Mouse (Mus musculus) lung, postnatal 4 days (tissue): Measurements from ENCODE around the gene Srpr.

ENCODE experiments used
- DNase-seq, 2 experiments: peaks; one replicate each; pipeline ENCODE4 v3.0.0; 2021

The Srpr gene

DNA sequence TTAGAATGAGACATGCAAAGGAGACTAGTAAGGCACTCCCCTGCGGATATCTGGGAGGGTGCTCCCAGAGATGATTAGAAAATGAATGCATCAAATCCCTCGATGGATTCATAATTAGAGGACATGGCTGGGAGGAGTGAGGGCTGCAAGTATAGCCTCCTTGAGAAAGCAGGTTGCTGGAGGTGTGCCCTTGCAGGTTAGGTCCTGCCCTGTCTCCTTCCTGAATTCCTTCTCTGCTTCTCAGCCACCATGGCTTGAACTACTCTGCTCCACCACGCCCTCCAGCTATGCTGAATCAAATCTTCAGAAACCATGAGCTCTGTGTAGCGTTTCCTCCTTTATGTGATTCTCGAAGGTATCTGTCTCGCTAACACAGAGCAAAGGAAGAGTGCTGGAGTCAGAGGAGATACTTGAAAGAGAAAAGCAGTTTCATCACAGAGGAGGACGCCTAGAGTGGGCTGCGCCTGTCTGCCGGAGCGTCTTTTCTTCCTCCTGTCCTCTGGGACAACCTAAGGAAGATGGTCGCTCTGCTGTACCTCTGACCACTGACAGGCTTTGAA, 6.9 kb upstream of the Srpr start:
- no peak for DNase-seq

DNA sequence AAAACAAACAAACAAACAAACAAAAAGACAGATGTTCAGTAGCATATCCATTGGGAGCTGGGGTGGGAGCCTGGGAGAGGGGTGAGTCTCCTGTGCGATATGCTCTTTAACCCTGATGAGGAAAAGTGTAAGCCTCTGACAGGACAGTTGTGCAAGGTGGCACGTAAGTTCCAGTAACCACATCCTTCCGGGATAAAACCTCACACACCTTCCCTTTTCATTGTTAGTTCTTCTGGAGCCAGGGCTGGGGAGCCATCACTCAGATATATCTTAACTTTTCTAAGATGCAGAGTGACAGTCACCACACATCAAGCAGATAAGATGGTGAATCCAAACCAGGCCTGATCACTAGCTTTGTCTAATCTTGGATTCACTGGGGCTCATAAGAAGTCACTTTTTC, 5.9 kb upstream of the Srpr start:
- DNase-seq = no peak

DNA sequence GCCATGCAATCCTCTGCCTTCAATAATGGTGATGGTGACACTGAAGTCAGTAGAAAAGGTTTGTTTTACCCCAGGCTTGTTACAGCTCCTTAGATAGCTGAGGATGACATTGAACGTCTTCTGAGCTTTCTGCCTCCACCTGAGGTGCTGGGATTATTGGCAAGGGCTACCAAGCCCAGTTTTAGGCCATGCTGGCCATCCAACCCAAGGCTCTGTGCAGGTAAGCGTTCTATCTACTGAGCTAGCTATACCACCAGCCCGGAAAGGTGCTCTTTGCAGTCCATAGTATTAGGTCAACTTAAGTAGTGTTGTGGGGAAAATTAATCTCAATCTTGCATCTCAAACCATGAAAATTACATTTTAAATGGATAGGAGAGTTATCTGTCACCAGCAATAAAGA, 2.4 kb upstream of the Srpr start:
- DNase-seq = no peak

DNA sequence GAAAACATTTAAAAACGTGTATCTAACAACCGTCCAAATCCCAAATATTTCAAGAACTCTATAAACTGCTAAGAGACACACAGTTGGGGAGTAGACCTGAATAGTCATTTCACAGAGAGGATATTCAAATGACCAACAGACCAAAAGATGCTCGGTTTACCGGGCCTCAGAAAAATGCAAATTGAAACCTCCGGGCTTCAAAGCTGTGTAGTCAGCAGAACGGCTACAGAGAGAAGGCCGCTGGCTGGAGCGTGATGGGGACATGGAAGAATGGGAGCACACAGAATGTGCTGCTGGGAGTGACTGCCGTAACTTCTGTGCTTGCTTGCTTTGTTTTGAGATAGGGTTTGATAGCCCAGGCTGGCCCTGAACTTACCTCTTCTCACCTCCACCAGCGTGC, 1.6 kb upstream of the Srpr start:
- DNase-seq = no peak

DNA sequence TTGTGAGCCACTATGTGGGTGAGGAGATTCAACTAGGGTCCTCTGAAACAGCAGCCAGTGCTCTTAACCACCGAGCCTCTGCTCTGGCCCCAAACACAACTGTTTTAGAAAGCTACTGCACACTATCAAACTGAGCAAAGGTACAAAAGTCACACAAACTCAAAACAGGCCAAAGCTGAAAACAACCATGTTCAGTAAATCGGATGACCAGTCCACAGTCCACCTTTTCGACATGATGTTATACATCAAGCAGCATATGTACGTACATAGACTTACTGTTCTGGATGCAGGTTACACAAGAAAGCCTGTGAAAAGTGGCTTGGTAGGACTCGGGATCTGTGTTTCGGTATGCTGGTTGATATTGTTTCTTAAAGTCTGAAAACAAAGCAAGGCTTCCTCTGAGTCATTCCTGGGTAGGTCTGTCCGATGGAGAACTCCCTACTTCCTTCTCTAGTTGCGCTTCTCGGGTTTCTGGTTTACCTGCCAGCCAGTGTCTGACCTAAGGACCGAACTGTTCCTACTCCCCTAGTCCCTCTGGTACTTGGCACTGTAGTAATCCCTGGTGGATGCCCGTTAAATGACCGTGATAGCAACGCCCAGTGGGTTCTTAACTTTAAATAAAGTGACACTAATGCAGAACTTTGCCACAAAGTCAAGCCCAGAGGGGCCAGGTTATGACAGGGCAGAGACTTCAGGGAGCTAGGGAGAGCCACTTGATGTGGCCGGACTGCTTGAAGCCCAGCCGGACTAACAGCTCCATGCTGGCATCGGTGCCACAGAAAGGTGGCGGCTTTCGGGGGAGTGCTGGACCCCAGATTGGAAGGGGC, 817 bp upstream of the Srpr start:
- DNase-seq = no peak

DNA sequence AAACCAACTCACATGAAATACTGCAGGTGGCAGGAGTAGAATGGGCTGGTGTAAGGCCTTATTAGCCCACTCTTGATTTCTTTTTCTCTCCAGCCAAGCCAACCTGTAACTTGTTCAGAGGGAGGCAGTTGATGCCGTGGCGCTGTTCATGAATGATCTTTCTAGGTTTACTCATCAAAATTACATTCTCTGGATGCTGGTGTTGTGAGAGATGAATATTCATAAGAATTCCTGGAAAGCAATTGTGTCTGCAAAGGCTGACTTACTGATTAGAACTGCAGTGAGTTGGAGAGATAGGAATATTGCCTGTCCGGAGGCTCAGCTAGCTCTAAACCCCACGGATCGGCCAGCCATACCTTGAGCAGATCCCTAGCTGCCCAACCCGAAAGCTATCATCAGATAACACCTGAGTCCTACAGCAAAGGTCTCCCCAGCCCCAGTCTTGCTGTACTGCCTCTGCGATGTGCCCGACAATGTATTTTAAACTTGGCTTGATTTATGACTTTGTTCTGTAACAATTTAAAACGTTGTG, 620 bp downstream of the Srpr start:
- DNase-seq = no peak

DNA sequence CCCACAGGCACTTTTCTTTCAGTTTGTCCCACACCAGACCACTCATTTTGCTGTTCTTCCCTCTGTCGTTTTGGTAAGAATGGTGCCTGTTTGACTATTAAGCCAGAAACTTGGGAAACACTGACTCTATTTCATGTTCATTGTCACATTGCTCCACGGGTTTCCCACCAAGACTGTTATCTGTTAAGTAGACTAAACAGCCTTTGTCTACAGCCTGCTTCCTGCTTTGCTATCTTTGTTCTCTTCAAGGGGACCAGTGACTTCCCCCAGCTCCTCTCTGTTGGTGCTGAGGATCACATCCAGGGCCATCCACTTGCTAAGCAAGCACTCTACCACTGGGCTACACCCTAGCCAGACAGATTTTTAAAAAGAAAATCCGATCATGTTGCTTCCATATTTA, 3.6 kb downstream of the Srpr start:
- no peak for DNase-seq

DNA sequence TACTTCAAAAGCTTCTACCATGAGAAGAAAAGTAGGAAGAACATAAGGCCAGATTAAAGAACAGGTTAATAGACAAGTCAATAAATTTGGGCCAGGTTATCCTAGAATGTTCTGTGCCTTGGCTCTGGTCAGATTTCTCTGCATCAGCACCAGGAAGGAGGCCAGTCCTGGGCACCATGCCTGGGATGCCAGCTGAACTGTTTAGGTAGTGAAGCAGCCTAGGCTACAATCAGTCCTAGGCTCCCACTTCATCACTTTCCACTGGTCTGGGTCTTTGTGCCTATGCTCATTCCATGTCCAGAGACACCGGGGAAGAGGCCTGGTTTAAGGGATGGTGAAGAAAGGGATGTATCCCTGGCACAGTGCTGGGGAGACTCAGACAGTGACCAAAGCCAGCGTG, 4.4 kb downstream of the Srpr start:
- DNase-seq = no peak

DNA sequence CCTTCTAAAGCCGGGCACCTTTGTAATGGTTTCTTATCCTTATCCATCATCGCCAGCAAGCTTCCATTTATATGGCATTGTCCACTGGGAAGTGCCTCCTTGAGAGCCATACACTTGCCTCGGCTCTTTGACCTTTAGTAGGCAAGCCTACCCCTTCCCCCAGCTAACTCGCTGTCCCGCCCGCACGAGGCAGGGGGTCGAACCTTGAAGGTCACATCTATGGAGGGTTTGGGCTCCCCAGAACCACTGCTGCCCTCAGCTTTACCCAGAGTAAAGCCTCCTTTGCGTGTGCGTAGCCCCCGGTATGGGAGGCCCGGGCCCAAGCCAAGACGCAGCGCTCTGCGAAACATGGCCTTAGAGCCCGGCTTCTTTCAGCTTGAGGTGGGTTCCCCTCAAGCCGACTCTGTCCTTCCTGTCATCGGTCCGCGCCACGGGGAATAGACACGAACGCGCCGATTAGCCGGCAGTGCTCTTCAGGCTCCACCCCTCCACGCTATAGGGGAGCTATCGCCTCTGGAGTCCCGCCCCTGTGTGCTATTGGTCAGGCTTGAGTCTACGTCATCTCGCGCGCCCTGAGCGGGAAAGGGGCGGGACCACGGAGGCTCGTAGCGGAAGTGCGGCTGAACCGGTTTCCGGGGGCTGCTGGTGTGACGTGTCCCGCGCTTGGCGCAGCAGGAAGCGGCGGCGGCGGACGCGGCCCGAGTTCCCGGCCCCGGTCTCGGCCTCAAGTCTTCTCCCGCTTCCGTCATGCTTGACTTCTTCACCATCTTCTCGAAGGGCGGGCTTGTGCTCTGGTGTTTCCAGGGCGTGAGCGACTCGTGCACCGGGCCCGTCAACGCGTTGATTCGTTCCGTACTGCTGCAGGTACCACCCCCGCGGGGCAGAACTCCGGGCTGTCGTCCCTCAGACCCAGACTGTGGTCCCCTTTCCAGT, 10.8 kb downstream of the Srpr start, which contains the start of gene Foxred1:
Gene Foxred1, minus strand, starts transcription at position 514 of the 933 bp plus-strand sequence.
- DNase-seq = peak; percentile 99

DNA sequence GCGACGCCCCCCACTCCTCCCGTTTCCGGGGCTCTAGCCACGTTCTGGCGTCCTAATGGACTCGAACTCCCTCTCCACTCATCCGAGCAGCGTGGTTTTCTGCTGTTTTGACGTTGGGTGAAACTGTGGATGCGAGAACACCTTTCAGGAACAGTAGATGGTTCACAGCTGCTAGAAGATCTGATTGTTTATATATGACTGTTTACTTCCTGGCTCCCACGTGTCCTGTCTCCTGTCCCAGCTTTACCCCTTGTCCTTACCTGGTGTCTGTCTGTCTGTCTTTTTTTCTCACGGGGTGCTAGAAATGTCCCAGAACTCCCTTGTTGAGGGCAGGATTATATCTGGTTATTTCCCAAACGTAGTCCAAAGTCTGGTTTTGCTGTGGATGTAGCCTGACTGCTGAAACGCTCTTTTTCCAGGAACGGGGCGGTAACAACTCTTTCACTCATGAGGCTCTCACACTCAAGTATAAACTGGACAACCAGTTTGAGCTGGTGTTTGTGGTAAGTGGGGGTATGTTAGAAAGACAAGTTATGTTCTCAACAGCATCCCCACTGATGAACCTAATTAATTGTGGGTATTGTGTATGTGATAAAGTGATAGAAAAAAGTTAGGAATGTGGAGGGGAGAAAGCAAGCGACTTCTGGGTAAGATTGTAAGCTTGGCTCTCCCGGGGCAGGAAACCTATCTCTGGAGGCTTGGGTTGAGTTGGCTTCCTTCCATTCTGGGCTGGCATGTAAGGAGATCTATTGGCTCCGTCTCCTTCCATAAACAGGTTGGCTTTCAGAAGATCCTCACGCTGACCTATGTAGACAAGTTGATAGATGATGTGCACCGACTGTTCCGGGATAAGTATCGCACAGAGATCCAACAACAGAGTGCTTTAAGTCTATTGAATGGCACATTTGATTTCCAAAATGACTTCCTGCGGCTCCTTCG, 11.9 kb downstream of the Srpr start:
- no peak for DNase-seq

DNA sequence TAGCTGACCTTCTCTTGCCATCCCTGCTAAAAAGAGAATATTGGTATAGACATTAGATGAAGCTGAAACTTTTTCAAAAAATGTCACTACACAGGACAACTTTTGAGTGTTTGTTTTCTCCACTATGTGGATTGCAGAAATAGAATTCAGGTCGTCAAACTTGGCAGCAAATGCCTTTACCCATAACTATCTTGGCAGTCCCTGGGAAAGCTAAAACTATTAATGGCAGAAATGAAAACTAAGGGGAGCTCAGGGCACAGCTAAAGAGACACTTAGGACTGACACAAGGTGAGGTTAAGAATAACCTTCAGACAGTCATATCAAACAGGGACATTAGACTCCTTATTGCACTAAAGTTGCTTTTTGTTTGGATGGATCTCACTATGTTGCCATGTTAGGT, 18.0 kb downstream of the Srpr start:
- DNase-seq = no peak

DNA sequence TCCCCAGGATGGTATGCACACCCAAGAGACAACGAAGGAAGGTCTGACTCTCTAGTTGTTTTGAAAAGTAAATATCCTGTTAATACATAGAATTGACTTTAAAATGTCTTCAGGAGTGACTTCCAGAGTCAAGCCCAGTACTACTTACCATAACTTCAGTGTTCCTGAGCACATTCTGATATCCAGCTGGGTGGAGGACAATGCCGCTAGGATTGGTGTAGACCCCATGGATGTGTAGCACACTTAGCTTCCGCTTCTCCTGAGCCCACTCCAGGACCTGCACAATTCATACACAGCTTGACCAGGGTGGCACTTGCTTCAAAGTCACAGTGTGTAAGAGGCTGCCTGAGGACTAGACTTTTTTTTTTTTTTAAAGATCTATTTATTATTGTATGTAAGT, 23.5 kb downstream of the Srpr start:
- DNase-seq = no peak

DNA sequence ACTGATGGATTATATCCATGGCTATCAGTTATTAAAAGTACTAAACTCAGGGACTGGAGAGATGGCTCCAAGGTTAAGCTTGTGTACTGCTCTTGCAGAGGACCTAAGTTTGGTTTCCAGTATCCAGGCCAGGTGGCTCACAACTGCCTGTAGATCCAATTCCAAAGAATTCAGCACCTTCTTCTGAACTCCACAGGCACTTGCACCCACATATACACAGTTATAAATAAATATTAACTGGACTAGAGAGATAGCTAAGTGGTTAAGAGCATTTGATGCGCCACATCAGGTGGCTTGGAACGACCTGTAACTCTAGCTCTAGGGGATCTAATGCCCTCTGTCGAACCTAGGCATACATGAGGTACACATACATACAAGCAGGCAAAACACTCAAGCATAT, 28.7 kb downstream of the Srpr start:
- DNase-seq = no peak

DNA sequence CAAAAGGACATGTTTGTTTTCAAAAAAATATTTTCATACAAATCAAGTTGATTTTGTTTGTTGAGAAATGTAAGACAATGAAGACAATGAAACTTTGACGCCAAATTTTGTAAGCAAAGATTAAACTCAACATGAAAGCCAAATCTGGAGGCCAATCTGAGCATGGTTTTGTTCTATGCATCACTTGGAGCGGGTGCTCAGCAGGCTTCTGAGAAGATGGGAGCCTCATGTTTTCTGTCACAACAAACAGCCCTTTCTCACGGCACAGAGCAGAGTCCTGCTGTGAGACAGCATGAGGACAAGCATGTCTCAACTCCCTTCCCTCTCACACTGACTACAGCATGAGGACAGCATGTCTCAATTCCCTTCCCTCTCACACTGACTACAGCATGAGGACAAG, 36.0 kb downstream of the Srpr start:
- no peak for DNase-seq

DNA sequence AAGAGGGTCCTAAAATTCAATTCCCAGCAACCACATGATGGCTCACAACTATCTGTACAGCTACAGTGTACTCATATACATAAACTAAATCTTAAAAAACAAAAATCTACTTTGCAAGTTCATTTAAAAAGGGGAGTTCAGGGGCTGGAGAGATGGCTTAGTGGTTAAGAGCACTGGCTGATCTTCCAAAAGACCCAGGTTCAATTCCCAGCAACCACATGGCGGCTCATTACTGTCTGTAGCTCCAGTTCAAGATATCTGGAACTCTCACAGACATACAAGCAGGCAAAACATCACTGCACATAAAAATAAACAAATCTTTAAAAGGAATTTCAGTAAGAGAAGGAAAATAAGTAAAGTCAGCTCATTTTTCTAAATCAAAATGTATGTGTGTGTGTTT, 38.4 kb downstream of the Srpr start:
- no peak for DNase-seq

DNA sequence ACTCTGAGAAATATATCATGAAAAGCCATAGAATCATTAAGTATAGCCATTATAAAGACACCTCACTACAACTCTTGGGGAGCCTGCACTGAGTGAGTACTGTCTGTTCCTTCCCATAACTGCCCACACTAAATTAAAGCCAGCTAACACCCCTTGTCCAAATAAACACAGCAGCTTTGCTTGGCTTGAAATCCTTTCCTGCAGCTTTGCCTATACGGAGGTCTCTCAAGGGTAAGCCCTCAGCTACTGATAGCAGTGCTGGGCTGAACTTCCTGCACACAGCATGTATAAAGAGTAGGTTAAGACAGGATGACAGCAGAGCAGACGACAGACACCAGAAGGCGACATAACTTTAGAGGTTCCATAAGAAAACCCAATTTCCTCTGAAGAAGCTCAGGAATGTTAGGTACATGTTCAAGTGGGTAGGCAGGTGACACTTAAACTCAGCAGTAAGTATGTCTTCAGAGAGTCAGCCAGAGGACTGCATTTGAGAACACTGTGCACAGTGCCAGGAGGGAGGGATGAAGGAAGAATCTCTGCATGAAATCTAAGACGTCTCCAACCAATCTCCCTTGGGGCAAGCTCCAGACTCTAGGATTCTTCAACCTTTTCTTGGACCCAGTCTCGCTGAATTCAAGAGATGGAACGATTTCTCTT, 39.1 kb downstream of the Srpr start:
- peak in 1 of 2 experiments; percentile 14 for DNase-seq

DNA sequence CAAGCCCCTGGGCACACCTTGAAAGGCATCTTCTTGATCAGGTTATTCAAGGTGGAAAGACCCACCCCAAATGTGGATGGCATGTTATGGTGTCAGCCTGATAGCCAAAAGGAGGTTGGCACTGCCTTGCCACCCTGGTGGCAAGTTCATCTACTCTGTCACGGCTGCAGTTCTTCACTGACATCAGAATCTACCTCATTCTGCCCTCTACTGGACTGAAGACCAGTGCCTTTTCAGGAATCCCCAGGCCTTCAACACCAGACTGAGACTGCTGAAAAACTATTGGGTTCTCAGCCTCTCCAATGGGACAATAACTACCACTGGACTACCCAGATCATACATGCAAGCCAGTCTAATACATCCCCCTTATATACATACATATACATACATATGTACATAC, 39.8 kb downstream of the Srpr start:
- no peak for DNase-seq

DNA sequence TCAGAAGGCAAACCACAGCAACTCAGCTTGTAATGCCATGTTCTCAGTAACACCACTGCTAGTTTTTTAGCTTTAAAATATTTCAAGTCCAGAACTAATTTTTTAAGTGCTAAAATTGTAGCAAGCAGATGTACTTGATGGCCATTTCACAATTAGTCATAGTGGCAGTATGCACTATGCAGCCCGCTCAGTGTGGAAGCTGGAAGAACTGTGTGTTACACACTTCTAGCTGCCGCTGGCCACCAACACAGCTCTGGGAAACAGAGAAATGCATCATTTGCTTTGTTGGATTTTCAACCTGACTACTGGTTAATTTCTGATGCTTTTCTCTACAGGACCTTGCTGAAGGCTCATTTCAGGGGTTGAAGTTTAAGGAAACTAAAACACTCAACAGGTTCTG, 47.4 kb downstream of the Srpr start:
- DNase-seq = no peak

DNA sequence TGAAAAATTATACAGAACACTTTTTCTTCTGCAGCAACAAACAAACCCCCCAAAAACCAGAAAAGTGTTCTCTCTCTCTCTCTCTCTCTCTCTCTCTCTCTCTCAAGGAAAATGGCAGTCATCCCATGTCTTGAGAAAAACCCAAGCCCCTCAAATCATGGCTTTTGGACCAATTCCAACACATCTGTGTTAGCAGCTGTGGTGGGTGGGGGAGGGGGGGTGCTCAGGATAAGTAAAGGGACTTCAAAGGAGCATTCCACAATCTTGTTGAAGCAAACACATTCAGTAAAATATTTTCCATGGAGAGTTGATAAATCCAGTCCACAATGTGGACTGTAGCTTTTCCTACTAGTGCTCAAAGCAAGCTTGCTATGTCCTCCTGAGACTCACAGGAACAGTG, 49.5 kb downstream of the Srpr start:
- DNase-seq = no peak

DNA sequence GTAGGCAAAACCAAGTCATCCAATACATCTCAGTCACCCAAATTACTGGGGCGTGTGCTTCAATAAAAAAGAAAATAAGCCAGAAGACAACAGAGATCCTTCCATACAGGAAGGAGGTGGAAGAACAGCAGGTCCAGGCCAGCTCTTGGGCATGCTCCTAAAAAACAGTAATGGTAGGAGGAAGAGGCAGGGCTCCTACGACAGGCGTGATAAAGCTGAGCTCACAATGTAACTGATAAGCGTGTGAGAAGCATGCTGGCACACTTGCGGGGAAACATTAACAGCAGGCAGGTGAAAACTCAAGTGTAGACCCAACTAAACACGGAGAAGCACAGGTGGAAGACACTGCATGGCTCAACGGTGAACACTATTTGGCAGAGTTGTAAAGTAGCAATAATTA, 57.4 kb downstream of the Srpr start:
- no peak for DNase-seq

DNA sequence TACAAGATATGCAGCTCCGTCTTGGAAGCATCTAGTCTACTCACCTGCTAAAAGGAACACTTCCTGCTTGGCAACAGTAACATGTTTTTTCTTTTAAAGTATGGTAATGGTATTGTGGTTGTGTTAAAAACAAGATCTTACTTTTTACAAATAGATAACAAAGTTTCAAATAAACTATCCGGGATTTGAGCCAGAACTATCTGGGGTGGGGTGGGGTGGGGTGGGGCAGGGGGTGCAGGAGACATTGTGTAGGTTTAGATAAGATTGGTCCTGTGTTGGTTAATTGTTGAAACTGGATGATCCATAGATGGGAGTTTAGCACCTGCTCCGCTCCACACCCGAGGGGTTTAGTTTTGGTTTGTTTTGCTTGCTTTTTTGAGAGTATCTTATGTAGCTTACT, 62.4 kb downstream of the Srpr start:
- DNase-seq = no peak

DNA sequence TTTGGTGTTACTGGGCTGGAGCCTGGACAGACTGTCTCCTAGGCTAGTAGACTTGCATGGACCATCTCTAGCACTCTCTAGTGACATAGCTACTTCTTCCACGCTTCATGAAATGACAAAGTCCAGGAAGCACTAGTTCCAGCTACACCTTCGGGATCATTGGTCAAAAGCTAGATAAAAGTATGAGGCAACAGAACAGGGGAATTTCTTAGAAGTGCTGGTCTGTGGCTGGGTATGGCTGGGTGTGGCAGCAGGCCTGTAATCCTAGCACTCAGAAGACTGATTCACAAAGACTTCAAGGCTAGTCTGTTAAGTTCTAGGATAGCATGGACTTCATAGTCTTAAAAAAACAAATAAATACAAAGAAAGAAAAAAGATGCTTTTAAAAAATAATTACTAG, 63.5 kb downstream of the Srpr start:
- no peak for DNase-seq
